Mouse (Mus musculus): ENCODE data around the gene Cdkl1. TPM values are rescaled to one million over a fixed set of nuclear protein-coding genes. Genes with fewer than 3 reads are reported as not detected.
A peak's percentile ranks its signal among the peaks of the same experiment; 100 is the strongest.

Gene Cdkl1
- total and polyA plus RNA-seq, 3 experiments = 0.31 TPM; not detected in 2

DNA sequence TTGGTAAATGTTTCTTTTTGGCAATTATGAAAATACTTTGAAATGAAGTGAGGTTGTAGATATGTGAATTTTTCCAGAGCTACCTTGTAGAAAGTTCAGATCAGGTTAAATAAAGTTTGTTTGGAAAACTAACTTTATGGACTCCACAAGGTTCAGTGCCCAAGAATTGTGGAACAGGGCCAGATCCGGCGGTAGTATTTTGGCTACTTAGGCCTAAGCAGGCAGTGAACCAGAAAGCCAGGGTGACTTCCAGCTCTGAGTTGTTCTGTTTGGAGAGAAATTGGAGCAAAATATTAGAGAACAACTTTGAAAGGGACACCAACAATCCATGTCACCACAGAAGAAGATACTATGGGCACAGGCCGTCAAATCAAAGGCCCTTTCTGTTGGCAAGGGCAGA lies 5.2 kb upstream of the Cdkl1 start:
- dilution Hi-C loops (cut with MboI; ENCODE audit: extremely low pct_ligation_motif_present, extremely low pct_unique_long_range_greater_than_20kb, low sequenced_read_pairs) (no loop called here), in situ Hi-C loops (cut with MboI; ENCODE audit: low pct_ligation_motif_present, low pct_unique_long_range_greater_than_20kb, low sequenced_read_pairs) (no loop called here)
- no peaks in the 10 kb centered on the region for H3K36me3 ChIP-seq (replicated peaks in 1 of 2; ENCODE audit: control insufficient read depth in 1 of 2, insufficient read depth in 1 of 2, low read length in 1 of 2)
- H3K4me1 ChIP-seq (ENCODE audit: control insufficient read depth in 1 of 2, insufficient read depth in 2 of 2) = peaks cover 0 to 4% of the 10 kb centered on the region in 2 experiments; a peak in 2 of 4 replicates
- H3K27ac ChIP-seq (ENCODE audit: insufficient read depth, low read depth) = no peak overlapping the region
- peaks cover 11% of the 10 kb centered on the region for H3K27me3 ChIP-seq (replicated peaks)
- TF ChIP-seq BHLHE40 (IDR thresholded peaks at IDR 0.05; ENCODE audit: low read depth, low read length) (no peak), ETS1 (conservative IDR thresholded peaks at IDR 0.05; ENCODE audit: low read depth, low read length) (no peak), MAFK (IDR thresholded peaks at IDR 0.05; ENCODE audit: insufficient replicate concordance, low read length) (no peak), MXI1 (IDR thresholded peaks at IDR 0.05; ENCODE audit: low read depth, low read length) (no peak), ZMIZ1 (IDR thresholded peaks at IDR 0.05; ENCODE audit: low read depth, low read length) (no peak), ZC3H11A (IDR thresholded peaks at IDR 0.05; ENCODE audit: low read depth, low read length) (no peak), CTCF (conservative IDR thresholded peaks at IDR 0.05 in 1 of 2, IDR thresholded peaks at IDR 0.05 in 1 of 2; ENCODE audit: low read depth in 2 of 2, low read length in 2 of 2) (no peak), SIN3A (IDR thresholded peaks at IDR 0.05; ENCODE audit: low read length) (no peak), ZKSCAN1 (IDR thresholded peaks at IDR 0.05; ENCODE audit: borderline replicate concordance, low read depth, low read length) (no peak), CHD2 (IDR thresholded peaks at IDR 0.05; ENCODE audit: low read length) (no peak), IRF4 (IDR thresholded peaks at IDR 0.05; ENCODE audit: low read depth, low read length) (no peak), MAX (IDR thresholded peaks at IDR 0.05; ENCODE audit: low read length) (no peak)
- DNase-seq (ENCODE audit: extremely low read depth) = no peak
- H3K4me3 ChIP-seq (replicated peaks in 1 of 3; ENCODE audit: low read depth in 2 of 3, low read length in 2 of 3, poor library complexity in 1 of 3) = no peak overlapping the region
- no peak overlapping the region for H3K4me2 ChIP-seq (ENCODE audit: insufficient read depth, low read depth, poor library complexity, severe bottlenecking)
- no peaks in the 10 kb centered on the region for H3K79me2 ChIP-seq (replicated peaks; ENCODE audit: control insufficient read depth, extremely low read depth, insufficient read depth, poor library complexity, severe bottlenecking)
- no peak overlapping the region for H3K9ac ChIP-seq (ENCODE audit: insufficient read depth, low read depth)
- no peaks in the 10 kb centered on the region for H3K9me3 ChIP-seq (replicated peaks; ENCODE audit: low read length)

DNA sequence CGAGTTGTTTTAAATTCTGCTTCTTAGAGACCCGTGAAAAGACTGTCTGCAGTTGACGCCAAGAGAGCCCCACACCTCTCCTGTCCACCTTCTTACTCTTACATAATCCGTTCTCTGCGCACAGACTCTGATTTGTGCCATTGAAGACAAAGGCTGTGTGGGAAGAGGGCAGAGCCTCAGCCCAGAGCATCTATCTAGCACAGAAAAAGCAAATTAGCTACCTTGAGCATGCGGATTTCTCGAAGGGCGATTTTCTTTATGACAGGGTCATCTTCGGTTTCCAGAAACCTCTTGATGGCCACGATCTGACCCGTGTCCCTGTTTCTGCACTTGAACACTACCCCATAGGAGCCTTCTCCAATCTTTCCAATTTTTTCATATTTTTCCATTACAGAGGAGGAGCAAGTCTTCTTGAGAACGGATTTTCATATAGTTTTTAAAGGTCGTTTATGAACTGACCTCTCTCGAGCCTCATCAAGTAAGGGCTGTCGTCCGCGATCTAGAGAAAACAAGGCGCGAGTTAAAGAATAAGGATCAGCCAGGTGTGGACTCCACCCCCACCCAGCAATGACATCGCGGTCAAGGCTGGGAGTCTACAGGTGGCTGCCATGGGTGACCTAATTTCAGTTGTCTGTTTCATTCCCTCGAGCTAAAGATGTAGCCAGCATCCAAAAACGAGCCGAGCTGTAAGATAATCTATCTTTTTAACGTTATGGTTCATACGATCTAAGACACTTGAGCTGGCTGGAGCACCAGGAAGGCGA lies 1.1 kb downstream of the Cdkl1 start:
- Histone ChIP-seq H3K9me3 (replicated peaks; ENCODE audit: low read length) (no peaks in the 10 kb centered on the region), H3K27ac (ENCODE audit: insufficient read depth, low read depth) (no peak overlapping the region)
- DNase-seq (ENCODE audit: extremely low read depth) = no peak

More for the DNA sequence above, 1.1 kb downstream of the Cdkl1 start:
- in situ Hi-C loops (cut with MboI; ENCODE audit: low pct_ligation_motif_present, low pct_unique_long_range_greater_than_20kb, low sequenced_read_pairs) (no loop called here), dilution Hi-C loops (cut with MboI; ENCODE audit: extremely low pct_ligation_motif_present, extremely low pct_unique_long_range_greater_than_20kb, low sequenced_read_pairs) (no loop called here)
- no peak overlapping the region for H3K9ac ChIP-seq (ENCODE audit: insufficient read depth, low read depth)
- peak overlapping the region in 2 of 3 experiments; percentile 29 to 51 for H3K4me3 ChIP-seq (replicated peaks in 1 of 3; ENCODE audit: low read depth in 2 of 3, low read length in 2 of 3, poor library complexity in 1 of 3)
- H3K79me2 ChIP-seq (replicated peaks; ENCODE audit: control insufficient read depth, extremely low read depth, insufficient read depth, poor library complexity, severe bottlenecking) = no peaks in the 10 kb centered on the region
- no peaks in the 10 kb centered on the region for H3K36me3 ChIP-seq (replicated peaks in 1 of 2; ENCODE audit: control insufficient read depth in 1 of 2, insufficient read depth in 1 of 2, low read length in 1 of 2)
- H3K4me1 ChIP-seq (ENCODE audit: control insufficient read depth in 1 of 2, insufficient read depth in 2 of 2) = peaks cover 0 to 21% of the 10 kb centered on the region in 2 experiments; a peak in 2 of 4 replicates
- peaks cover 47% of the 10 kb centered on the region for H3K27me3 ChIP-seq (replicated peaks)
- peak overlapping the region; percentile 73 for H3K4me2 ChIP-seq (ENCODE audit: insufficient read depth, low read depth, poor library complexity, severe bottlenecking)
- TF ChIP-seq CHD1 (IDR thresholded peaks at IDR 0.05; ENCODE audit: low read depth, low read length) (no peak), PAX5 (IDR thresholded peaks at IDR 0.05; ENCODE audit: low read length) (no peak), RCOR1 (conservative IDR thresholded peaks at IDR 0.05; ENCODE audit: low read depth, low read length) (no peak), ZKSCAN1 (IDR thresholded peaks at IDR 0.05; ENCODE audit: borderline replicate concordance, low read depth, low read length) (no peak), MEF2A (IDR thresholded peaks at IDR 0.05; ENCODE audit: borderline replicate concordance, low read depth, low read length) (no peak), NELFE (IDR thresholded peaks at IDR 0.05; ENCODE audit: low read depth, low read length) (no peak), MXI1 (IDR thresholded peaks at IDR 0.05; ENCODE audit: low read depth, low read length) (no peak), NRF1 (IDR thresholded peaks at IDR 0.05; ENCODE audit: low read depth, low read length) (no peak), ELF1 (IDR thresholded peaks at IDR 0.05; ENCODE audit: low read depth, low read length) (no peak), POLR2A (IDR thresholded peaks at IDR 0.05; ENCODE audit: low read depth, low read length) (no peak), BHLHE40 (IDR thresholded peaks at IDR 0.05; ENCODE audit: low read depth, low read length) (no peak), SIN3A (IDR thresholded peaks at IDR 0.05; ENCODE audit: low read length) (no peak)
